Mouse (Mus musculus) ES-E14 (cell line): ENCODE measurements at regions not wholly inside any gene's neighbourhood (a gene's known extent, or its start where the extent isn't known, plus 50 kb on each side); places are given as distances from the start of the nearest gene placed in this dataset.

Experiments used
- DNase-seq: peaks from one replicate; pipeline ENCODE4 v3.0.0-alpha.2; 2013; ENCODE audit warnings: low read depth, low spot score
- H3K27ac ChIP-seq: 2 replicates; pipeline ENCODE4 v1.5.1; 2012; ENCODE audit warnings: low read depth, mild to moderate bottlenecking, low read length, moderate library complexity, mixed read lengths; ENCODE audit not compliant: poor library complexity, insufficient read depth, severe bottlenecking
- H3K36me3 ChIP-seq: 2 replicates; pipeline ENCODE4 v1.6.1; 2012; ENCODE audit warnings: mild to moderate bottlenecking, low read length, moderate library complexity, mixed read lengths; ENCODE audit not compliant: control insufficient read depth, poor library complexity, insufficient read depth, severe bottlenecking
- H3K4me1 ChIP-seq, 2 experiments: fragments of 150-350 bp in 1 of 2; sonication (generic) in 1 of 2; 2 replicates each; pipeline ENCODE4 v1.6.1; 2012; ENCODE audit warnings: low read length in 2 of 2, mild to moderate bottlenecking in 1 of 2, mixed read lengths in 1 of 2; ENCODE audit not compliant: control insufficient read depth in 2 of 2, insufficient read depth in 2 of 2, poor library complexity in 1 of 2
- H3K4me3 ChIP-seq, 2 experiments: fragments of 150-350 bp in 1 of 2; sonication (generic) in 1 of 2; 2 replicates each; pipeline ENCODE4 v1.5.1; 2012; ENCODE audit warnings: low read length in 2 of 2, low read depth in 1 of 2, mild to moderate bottlenecking in 1 of 2, mixed read lengths in 1 of 2; ENCODE audit not compliant: insufficient read depth in 1 of 2, poor library complexity in 1 of 2, severe bottlenecking in 1 of 2
- H3K9ac ChIP-seq: 2 replicates; pipeline ENCODE4 v1.6.1; 2012; ENCODE audit warnings: low read depth, mild to moderate bottlenecking, low read length, mixed read lengths; ENCODE audit not compliant: poor library complexity, insufficient read depth, severe bottlenecking
- H3K9me3 ChIP-seq: fragments of 150-350 bp; sonication (generic); 2 replicates; pipeline ENCODE4 v1.6.1; 2012; ENCODE audit warnings: low read depth, mild to moderate bottlenecking, low read length; ENCODE audit not compliant: control insufficient read depth, insufficient read depth
- CHD2 ChIP-seq: IDR thresholded peaks from 2 replicates; pipeline ENCODE4 v1.6.1; 2014; ENCODE audit warnings: mild to moderate bottlenecking, low read depth, low read length, inconsistent platforms
- HCFC1 ChIP-seq: IDR thresholded peaks from 2 replicates; pipeline ENCODE4 v1.6.1; 2012; ENCODE audit warnings: low read length, inconsistent platforms, borderline replicate concordance; ENCODE audit not compliant: insufficient read depth
- MAFK ChIP-seq: IDR thresholded peaks from 2 replicates; pipeline ENCODE4 v1.6.1; 2014; ENCODE audit warnings: mild to moderate bottlenecking, low read depth, low read length, inconsistent platforms; ENCODE audit not compliant: insufficient read depth
- ZC3H11A ChIP-seq: IDR thresholded peaks from 2 replicates; pipeline ENCODE4 v1.6.1; 2012; ENCODE audit warnings: low read depth, mild to moderate bottlenecking, inconsistent platforms, low read length, borderline replicate concordance
- ZNF384 ChIP-seq: IDR thresholded peaks from 2 replicates; pipeline ENCODE4 v1.6.1; 2012; ENCODE audit warnings: low read depth, low read length, inconsistent platforms
- in situ Hi-C, 2 experiments: fragments of 600-800 bp; cut with MboI; formaldehyde crosslinking; loops; one replicate each; pipeline ENCODE4 v1.15.1; 2025; ENCODE audit warnings: low sequenced_read_pairs in 2 of 2, inconsistent platforms in 1 of 2; ENCODE audit not compliant: unreplicated experiment in 2 of 2

DNA sequence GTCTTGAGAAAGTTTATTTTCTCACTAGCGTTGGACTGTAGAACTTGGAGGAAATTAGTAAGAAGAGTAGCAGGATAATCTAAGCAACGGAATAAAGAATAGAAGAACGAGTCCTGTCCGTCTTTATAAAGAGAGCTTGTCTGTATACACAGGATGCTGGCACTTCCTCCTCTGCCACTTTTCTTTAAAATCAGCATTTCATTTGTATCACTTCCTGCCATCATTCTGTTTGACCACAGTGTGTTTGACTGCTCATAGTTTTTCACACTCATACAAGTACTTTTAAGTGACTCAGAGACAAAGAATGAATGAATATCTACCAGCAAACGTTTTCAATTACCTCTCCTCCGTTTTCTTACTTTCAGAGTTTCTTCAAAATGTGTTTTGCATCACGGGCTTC lies 461.0 kb upstream of the Cntn3 start:
- Histone ChIP-seq H3K4me3 (no peak overlapping the region), H3K9ac (no peak overlapping the region), H3K4me1 (no peaks in the 10 kb centered on the region), H3K27ac (no peak overlapping the region), H3K9me3 (no peaks in the 10 kb centered on the region), H3K36me3 (no peaks in the 10 kb centered on the region)
- in situ Hi-C loops = no loop called here
- TF ChIP-seq CHD2 = no peak
- no peak for TF ChIP-seq ZC3H11A
- TF ChIP-seq ZNF384 = no peak
- TF ChIP-seq MAFK = no peak
- TF ChIP-seq HCFC1 = no peak
- no peak for DNase-seq

DNA sequence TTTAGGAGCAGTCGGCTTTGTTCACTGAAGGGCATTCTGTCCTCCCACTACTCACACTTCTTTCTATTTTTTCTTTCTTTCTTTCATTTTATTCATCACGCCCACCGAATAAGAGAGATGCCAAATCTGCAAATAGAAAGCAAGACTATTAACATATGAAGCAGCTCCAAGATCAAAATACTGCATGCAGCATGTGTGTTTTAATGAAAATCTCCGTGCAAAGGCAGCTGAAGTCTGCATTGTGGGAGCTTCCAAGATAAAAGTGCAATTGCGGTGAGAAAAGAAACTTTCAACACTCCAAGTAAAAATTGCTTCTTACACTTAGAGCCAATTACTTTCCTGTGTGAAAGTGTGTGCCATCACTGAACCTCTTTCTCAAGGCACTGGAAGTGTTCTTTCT lies 449.8 kb upstream of the Chl1 start:
- no peak for TF ChIP-seq CHD2
- no peak for TF ChIP-seq MAFK
- TF ChIP-seq ZNF384 = no peak
- no peak for TF ChIP-seq HCFC1
- TF ChIP-seq ZC3H11A = no peak
- Histone ChIP-seq H3K4me3 (no peak overlapping the region), H3K9me3 (no peaks in the 10 kb centered on the region), H3K36me3 (no peaks in the 10 kb centered on the region), H3K27ac (no peak overlapping the region), H3K9ac (no peak overlapping the region), H3K4me1 (no peaks in the 10 kb centered on the region)
- in situ Hi-C loops = no loop called here
- no peak for DNase-seq

DNA sequence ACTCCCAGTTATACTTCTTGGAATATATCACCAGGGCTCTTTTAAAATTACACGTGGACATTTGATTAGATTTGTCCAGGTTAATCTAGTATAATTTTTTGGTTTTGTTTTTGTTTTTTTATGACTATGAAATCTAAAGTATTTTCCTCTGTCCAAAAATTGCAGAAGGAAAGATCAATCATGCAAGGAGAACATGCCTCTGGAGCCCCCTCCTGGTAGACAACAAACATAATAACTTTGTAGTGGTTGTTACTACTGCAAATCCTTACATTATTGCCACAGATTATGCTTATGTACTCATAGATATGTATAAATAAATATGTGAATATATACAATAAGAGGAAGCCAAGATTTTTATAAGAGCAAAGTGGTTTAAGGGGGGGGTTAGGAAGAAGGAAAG lies 404.2 kb upstream of the Chl1 start:
- Histone ChIP-seq H3K9ac (no peak overlapping the region), H3K4me1 (no peaks in the 10 kb centered on the region), H3K4me3 (no peak overlapping the region), H3K9me3 (no peaks in the 10 kb centered on the region), H3K27ac (no peak overlapping the region), H3K36me3 (no peaks in the 10 kb centered on the region)
- in situ Hi-C loops = no loop called here
- DNase-seq = no peak
- no peak for TF ChIP-seq ZC3H11A
- TF ChIP-seq CHD2 = no peak

DNA sequence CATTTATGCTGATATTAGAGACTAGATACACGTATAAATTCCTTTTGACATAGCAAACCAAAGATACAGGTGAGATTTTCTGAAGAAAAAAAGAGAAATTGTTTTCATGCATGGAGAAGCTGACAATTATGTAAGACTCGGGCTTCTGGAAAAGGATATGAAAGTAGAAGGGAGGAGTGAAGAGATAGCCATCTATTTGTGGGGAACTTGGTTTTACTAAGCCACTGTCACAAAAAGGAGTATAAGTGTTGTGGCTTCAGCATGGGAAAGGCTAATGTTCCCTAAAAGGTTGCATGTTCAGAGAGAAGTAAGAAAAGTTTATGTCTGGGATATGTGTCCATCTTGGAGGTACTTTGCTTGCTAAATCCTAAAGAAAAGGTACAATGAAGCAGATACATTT lies 390.8 kb upstream of the Chl1 start:
- in situ Hi-C loops = no loop called here
- H3K36me3 ChIP-seq = no peaks in the 10 kb centered on the region
- no peaks in the 10 kb centered on the region for H3K9me3 ChIP-seq
- H3K9ac ChIP-seq = no peak overlapping the region
- no peak for DNase-seq
- no peak for TF ChIP-seq ZNF384
- TF ChIP-seq MAFK = no peak
- TF ChIP-seq ZC3H11A = no peak
- TF ChIP-seq CHD2 = no peak
- no peak for TF ChIP-seq HCFC1
- no peaks in the 10 kb centered on the region for H3K4me1 ChIP-seq
- H3K4me3 ChIP-seq = no peak overlapping the region
- no peak overlapping the region for H3K27ac ChIP-seq

DNA sequence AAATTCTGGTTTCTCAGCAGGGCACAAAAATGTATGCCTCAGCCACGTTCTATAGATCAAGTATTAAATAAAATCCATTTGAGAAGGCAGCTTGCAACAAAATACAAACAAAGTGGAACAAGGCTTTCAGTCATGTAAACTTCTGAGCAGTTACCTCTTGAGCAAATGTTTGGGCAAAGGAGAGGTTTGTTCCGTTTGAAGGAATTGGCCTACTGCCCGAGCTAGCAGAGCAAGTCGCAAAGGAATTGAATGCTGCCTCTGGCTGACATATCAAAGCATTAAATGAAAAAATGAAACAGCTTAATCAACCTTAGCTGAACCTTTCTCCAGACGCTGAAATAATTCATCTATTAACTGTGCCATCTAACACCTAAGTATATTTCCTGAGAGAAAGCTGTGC lies 369.5 kb upstream of the Chl1 start:
- no peaks in the 10 kb centered on the region for H3K9me3 ChIP-seq
- DNase-seq = no peak
- in situ Hi-C loops = no loop called here
- no peaks in the 10 kb centered on the region for H3K4me1 ChIP-seq
- TF ChIP-seq MAFK (no peak), HCFC1 (no peak), CHD2 (no peak)
- no peak overlapping the region for H3K27ac ChIP-seq
- no peaks in the 10 kb centered on the region for H3K36me3 ChIP-seq
- no peak overlapping the region for H3K9ac ChIP-seq
- no peak overlapping the region for H3K4me3 ChIP-seq
